Mouse (Mus musculus) heart, embryonic 11.5 days (tissue): ENCODE measurements around the gene Gm26657. TPM values are rescaled to one million over a fixed set of nuclear protein-coding genes. Genes with fewer than 3 reads are reported as not detected.

ENCODE experiments used
- ATAC-seq: fragments of 200-750 bp; cut with Nextera tagmentation; replicated peaks from 2 replicates; pipeline ENCODE4 v1.8.0; 2017; ENCODE audit warnings: moderate library complexity; ENCODE audit not compliant: insufficient number of reproducible peaks, low FRiP score, low TSS enrichment
- H3K27ac ChIP-seq: fragments of 300-500 bp; sonication (generic); 2 replicates; pipeline ENCODE4 v1.5.1; 2014; ENCODE audit warnings: mild to moderate bottlenecking, low read depth, low read length
- H3K27me3 ChIP-seq: fragments of 300-500 bp; sonication (generic); 2 replicates; pipeline ENCODE4 v1.6.1; 2014; ENCODE audit warnings: mild to moderate bottlenecking, low read length, mixed read lengths; ENCODE audit not compliant: control insufficient read depth, insufficient read depth
- H3K36me3 ChIP-seq: fragments of 300-500 bp; sonication (generic); 2 replicates; pipeline ENCODE4 v1.6.1; 2014; ENCODE audit warnings: mild to moderate bottlenecking, low read length, moderate library complexity, mixed read lengths; ENCODE audit not compliant: control insufficient read depth, insufficient read depth
- H3K4me1 ChIP-seq: fragments of 300-500 bp; sonication (generic); 2 replicates; pipeline ENCODE4 v1.6.1; 2014; ENCODE audit warnings: low read length; ENCODE audit not compliant: control insufficient read depth, insufficient read depth
- H3K4me2 ChIP-seq: fragments of 300-500 bp; sonication (generic); 2 replicates; pipeline ENCODE4 v1.6.1; 2014; ENCODE audit warnings: mild to moderate bottlenecking, moderate library complexity
- H3K4me3 ChIP-seq: fragments of 300-500 bp; sonication (generic); 2 replicates; pipeline ENCODE4 v1.5.1; 2014; ENCODE audit warnings: low read depth, low read length
- H3K9ac ChIP-seq: fragments of 300-500 bp; sonication (generic); 2 replicates; pipeline ENCODE4 v1.6.1; 2014; ENCODE audit warnings: mild to moderate bottlenecking, low read depth, low read length, moderate library complexity
- H3K9me3 ChIP-seq: fragments of 300-500 bp; sonication (generic); replicated peaks from 2 replicates; pipeline ENCODE4 v1.6.1; 2016; ENCODE audit warnings: low read length; ENCODE audit not compliant: control insufficient read depth
- WGBS: fragments of 180-500 bp; shearing (Covaris S2); extraction: QIAGEN DNeasy Blood & Tissue Kit; methylation state at CpG from one replicate; pipeline ENCODE4 v1.1.7; 2014; ENCODE audit not compliant: insufficient replicate concordance; 5-methylcytosine and 5-hydroxymethylcytosine counted together
- polyA plus RNA-seq: library from polyadenylated mRNA; unstranded; fragments of >200 nt; fragmentation: Nextera tagmentation; extraction: Ambion mirVana; gene quantifications from 2 replicates; pipeline ENCODE4 v1.2.1, GENCODE M21; 2014

Gm26657 gene
- polyA plus RNA-seq, 1 experiment from 2014 or later: not detected

- H3K9ac ChIP-seq: no peak within 1 kb of the TSS
- no peak within 1 kb of the TSS for H3K27ac ChIP-seq
- H3K9me3 ChIP-seq: no peaks in the 10 kb centered on the region
- H3K36me3 ChIP-seq: peaks cover 9% of the 10 kb centered on the region
- H3K4me2 ChIP-seq: no peak within 1 kb of the TSS
- no peak for ATAC-seq
- H3K4me3 ChIP-seq: no peak within 1 kb of the TSS
- no peaks in the 10 kb centered on the region for H3K27me3 ChIP-seq
- H3K4me1 ChIP-seq: no peaks in the 10 kb centered on the region
- 94% methylated on average over 21 of the region's 21 CpGs for WGBS
These were observed 3.7 kb downstream of the Gm26657 start, which contains the start of gene Actl7a for GRCm38 (mm10) chr4:56743363-56744195. Gene Actl7a (plus strand): TSS chr4:56743413.

GRCm38 (mm10) chr4:56746345-56746744, 6.5 kb downstream of the Gm26657 start:
- WGBS: 94% methylated on average over 2 of the region's 2 CpGs
- H3K4me1 ChIP-seq: no peaks in the 10 kb centered on the region
- no peak overlapping the region for H3K4me3 ChIP-seq
- ATAC-seq: no peak
- H3K9me3 ChIP-seq: no peaks in the 10 kb centered on the region
- peaks cover 17% of the 10 kb centered on the region for H3K36me3 ChIP-seq
- no peaks in the 10 kb centered on the region for H3K27me3 ChIP-seq
- no peak overlapping the region for H3K27ac ChIP-seq
- H3K4me2 ChIP-seq: no peak overlapping the region
- no peak overlapping the region for H3K9ac ChIP-seq

GRCm38 (mm10) chr4:56747456-56747855, 7.6 kb downstream of the Gm26657 start:
- H3K4me1 ChIP-seq: no peaks in the 10 kb centered on the region
- no peak overlapping the region for H3K4me2 ChIP-seq
- H3K4me3 ChIP-seq: no peak overlapping the region
- 92% methylated on average over 9 of the region's 9 CpGs for WGBS
- H3K9ac ChIP-seq: no peak overlapping the region
- no peak for ATAC-seq
- H3K9me3 ChIP-seq: no peaks in the 10 kb centered on the region
- no peaks in the 10 kb centered on the region for H3K27me3 ChIP-seq
- H3K27ac ChIP-seq: no peak overlapping the region
- peaks cover 25% of the 10 kb centered on the region for H3K36me3 ChIP-seq

- H3K4me3 ChIP-seq: no peak overlapping the region
- no peaks in the 10 kb centered on the region for H3K9me3 ChIP-seq
- H3K4me2 ChIP-seq: no peak overlapping the region
- no peak for ATAC-seq
- no peak overlapping the region for H3K9ac ChIP-seq
- H3K27me3 ChIP-seq: no peaks in the 10 kb centered on the region
- no peaks in the 10 kb centered on the region for H3K4me1 ChIP-seq
- peaks cover 61% of the 10 kb centered on the region for H3K36me3 ChIP-seq
- WGBS: 92% methylated on average over 5 of the region's 5 CpGs
- no peak overlapping the region for H3K27ac ChIP-seq
These were observed 16.2 kb downstream of the Gm26657 start for GRCm38 (mm10) chr4:56756021-56756420.

GRCm38 (mm10) chr4:56756966-56757600, 17.2 kb downstream of the Gm26657 start:
- no peak for ATAC-seq
- H3K9me3 ChIP-seq: no peaks in the 10 kb centered on the region
- no peaks in the 10 kb centered on the region for H3K4me1 ChIP-seq
- no peak overlapping the region for H3K4me3 ChIP-seq
- no peaks in the 10 kb centered on the region for H3K27me3 ChIP-seq
- H3K36me3 ChIP-seq: peaks cover 52% of the 10 kb centered on the region
- WGBS: 88% methylated on average over 10 of the region's 10 CpGs
- H3K27ac ChIP-seq: no peak overlapping the region
- no peak overlapping the region for H3K4me2 ChIP-seq
- no peak overlapping the region for H3K9ac ChIP-seq

- Histone ChIP-seq H3K27me3 (no peaks in the 10 kb centered on the region), H3K9me3 (no peaks in the 10 kb centered on the region), H3K36me3 (peaks cover 55% of the 10 kb centered on the region), H3K4me2 (no peak overlapping the region), H3K27ac (no peak overlapping the region), H3K4me1 (no peaks in the 10 kb centered on the region), H3K9ac (no peak overlapping the region), H3K4me3 (no peak overlapping the region)
- no peak for ATAC-seq
- 100% methylated on average over 1 of the region's 1 CpGs for WGBS
These were observed 17.8 kb downstream of the Gm26657 start for GRCm38 (mm10) chr4:56757693-56758092.

- no peaks in the 10 kb centered on the region for H3K9me3 ChIP-seq
- H3K36me3 ChIP-seq: peaks cover 46% of the 10 kb centered on the region
- 41% methylated on average over 4 of the region's 5 CpGs for WGBS
- 0 out of 2 replicates have a peak overlapping the region, but pooled peaks have one; percentile 25 for H3K27ac ChIP-seq
- H3K4me1 ChIP-seq: no peaks in the 10 kb centered on the region; the same call in 1 of the 2 replicates
- no peak overlapping the region for H3K4me2 ChIP-seq
- no peak overlapping the region for H3K9ac ChIP-seq
- H3K27me3 ChIP-seq: no peaks in the 10 kb centered on the region
- no peak for ATAC-seq
- no peak overlapping the region for H3K4me3 ChIP-seq
These were observed 28.0 kb downstream of the Gm26657 start for GRCm38 (mm10) chr4:56767861-56768284.

- Histone ChIP-seq H3K9me3 (no peaks in the 10 kb centered on the region), H3K9ac (no peak overlapping the region), H3K4me1 (no peaks in the 10 kb centered on the region; the same call in 1 of the 2 replicates), H3K36me3 (peaks cover 50% of the 10 kb centered on the region), H3K4me2 (no peak overlapping the region), H3K4me3 (no peak overlapping the region), H3K27ac (no peak overlapping the region), H3K27me3 (no peaks in the 10 kb centered on the region)
- ATAC-seq: no peak
- 91% methylated on average over 7 of the region's 7 CpGs for WGBS
These were observed 29.0 kb downstream of the Gm26657 start for GRCm38 (mm10) chr4:56768913-56769312.
